ENCODE assay signal across 8 mouse cellular contexts in the genomic region with DNA sequence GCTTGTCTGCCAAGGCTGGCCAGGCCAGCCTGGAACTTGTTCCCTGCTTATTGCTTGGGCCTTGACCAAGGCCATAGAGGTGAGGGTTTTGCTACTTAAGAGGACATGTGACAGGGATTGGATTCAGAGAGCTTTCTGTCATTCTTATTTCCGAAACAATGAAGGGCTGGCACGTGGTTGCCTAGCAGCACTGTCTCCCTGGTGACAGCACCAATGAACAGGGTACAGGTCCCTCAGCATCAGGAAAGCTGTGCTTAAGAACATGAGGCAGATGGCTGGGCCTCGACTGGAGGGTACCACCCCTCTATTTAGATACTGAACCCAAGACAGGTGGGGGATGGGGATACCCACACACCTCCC. TPM values are rescaled to one million over a fixed set of nuclear protein-coding genes. Genes with fewer than 3 reads are reported as not detected.
DNase-seq lines count a peak whose midpoint lies in the region; ATAC-seq and TF ChIP-seq lines count a peak whose summit lies in the region.

No protein-coding gene starts in this region.

- WGBS in heart, embryonic 13.5 days, result 46% methylated on average over 3 of the region's 3 CpGs
- WGBS in forebrain, postnatal 0 days, result 10% methylated on average over 3 of the region's 3 CpGs
- 7% methylated on average over 3 of the region's 3 CpGs for WGBS in midbrain, embryonic 12.5 days

- no peak for TF ChIP-seq POLR2A in brain, embryonic 14.5 days (IDR thresholded peaks at IDR 0.05; ENCODE audit: borderline replicate concordance, extremely low read depth, insufficient read depth, insufficient read length, poor library complexity, severe bottlenecking)

- H3K27me3 ChIP-seq in heart, embryonic 13.5 days (replicated peaks), result no peaks in the 10 kb centered on the region
- no peaks in the 10 kb centered on the region for H3K27me3 ChIP-seq in forebrain, postnatal 0 days (ENCODE audit: insufficient read depth, low read length)
- H3K27me3 ChIP-seq in midbrain, embryonic 12.5 days, result peaks cover 23% of the 10 kb centered on the region; the same call in 1 of the 2 replicates

- peaks cover 43% of the 10 kb centered on the region for H3K4me1 ChIP-seq in heart, embryonic 13.5 days
- H3K4me1 ChIP-seq in forebrain, postnatal 0 days (ENCODE audit: insufficient read depth), result peaks cover 19% of the 10 kb centered on the region
- peaks cover 52% of the 10 kb centered on the region for H3K4me1 ChIP-seq in midbrain, embryonic 12.5 days

- H3K4me3 ChIP-seq in heart, embryonic 13.5 days, result no peak overlapping the region
- H3K4me3 ChIP-seq in forebrain, postnatal 0 days (ENCODE audit: low read depth, low read length), result no peak overlapping the region
- H3K4me3 ChIP-seq in midbrain, embryonic 12.5 days, result no peak overlapping the region

- peak overlapping the region; percentile 83 for H3K27ac ChIP-seq in heart, embryonic 13.5 days (replicated peaks)
- H3K27ac ChIP-seq in forebrain, postnatal 0 days (ENCODE audit: low read depth, low read length), result peak overlapping the region; percentile 91
- H3K27ac ChIP-seq in midbrain, embryonic 12.5 days (replicated peaks), result peak overlapping the region; percentile 89

- peak overlapping the region; percentile 65 for H3K9ac ChIP-seq in heart, embryonic 13.5 days
- peak overlapping the region; percentile 37 for H3K9ac ChIP-seq in forebrain, postnatal 0 days
- H3K9ac ChIP-seq in midbrain, embryonic 12.5 days (replicated peaks), result peak overlapping the region; percentile 38

- no peak for ATAC-seq in heart, embryonic 13.5 days (ENCODE audit: extremely low read depth, insufficient number of reproducible peaks, low FRiP score, low TSS enrichment)
- peak; percentile 89 for ATAC-seq in forebrain, postnatal 0 days
- ATAC-seq in midbrain, embryonic 12.5 days (ENCODE audit: low FRiP score, low read depth), result peak; percentile 79

- no peak for TF ChIP-seq CTCF in brain, embryonic 14.5 days (IDR thresholded peaks at IDR 0.05; ENCODE audit: borderline replicate concordance, extremely low read depth, insufficient read depth, insufficient read length)
- TF ChIP-seq CTCF in forebrain, postnatal 0 days (IDR thresholded peaks at IDR 0.05; ENCODE audit: low read depth), result no peak

- H3K9me3 ChIP-seq in heart, embryonic 13.5 days, result no peaks in the 10 kb centered on the region
- no peaks in the 10 kb centered on the region for H3K9me3 ChIP-seq in forebrain, postnatal 0 days (ENCODE audit: low read length)
- no peaks in the 10 kb centered on the region for H3K9me3 ChIP-seq in midbrain, embryonic 12.5 days

- peaks cover 44% of the 10 kb centered on the region for H3K36me3 ChIP-seq in heart, embryonic 13.5 days
- peaks cover 66% of the 10 kb centered on the region for H3K36me3 ChIP-seq in forebrain, postnatal 0 days (ENCODE audit: insufficient read depth)
- H3K36me3 ChIP-seq in midbrain, embryonic 12.5 days, result peaks cover 37% of the 10 kb centered on the region

- no peak for DNase-seq in heart, postnatal 10 days
- peak; percentile 93 for DNase-seq in brain, embryonic 14.5 days (ENCODE audit: low read depth)
- DNase-seq in forebrain, postnatal 0 days, result peak; percentile 78
- DNase-seq in cerebellum, postnatal 36 days, result no peak
- DNase-seq in thymus, postnatal 4 days, result no peak
- DNase-seq in thymus, postnatal 25 days, result no peak

- no peak overlapping the region for H3K4me2 ChIP-seq in heart, embryonic 13.5 days
- peak overlapping the region; percentile 32; the same call in 1 of the 2 replicates for H3K4me2 ChIP-seq in forebrain, postnatal 0 days (ENCODE audit: low read depth)
- H3K4me2 ChIP-seq in midbrain, embryonic 12.5 days (replicated peaks), result peak overlapping the region; percentile 14; the same call in 1 of the 2 replicates

- intact Hi-C loops in heart, postnatal 10 days (cut with DNase I), result loop anchor here (5.0 to 10.0 kb wide), 2 partner anchors 125 to 198 kb away; no protein-coding TSS in a partner anchor

RNA-seq across cellular contexts. Expression of a gene that starts 43.4 kb away (rescaled TPM):
- polyA plus RNA-seq in heart, embryonic 13.5 days (2015; fragmentation: Nextera tagmentation; extraction: Ambion mirVana), result 78.6 and 92.4 TPM in 2 replicates
- 10 to 100 TPM; 43.4 to 51.7 TPM for total RNA-seq in heart, postnatal 10 days (2021)
- polyA plus RNA-seq in brain, embryonic 14.5 days (2012; rRNA removed), result 32.5 and 36.8 TPM in 2 replicates
- 48.6 and 56.6 TPM in 2 replicates for total RNA-seq in forebrain, postnatal 0 days (2014; rRNA removed)
- 93.2 and 98.2 TPM in 2 replicates for polyA plus RNA-seq in forebrain, postnatal 0 days (2015; fragmentation: Nextera tagmentation; extraction: Ambion mirVana)
- 98.8 and 113 TPM in 2 replicates for polyA plus RNA-seq in midbrain, embryonic 12.5 days (2016; fragmentation: Nextera tagmentation; extraction: Ambion mirVana)

RNA-seq across cellular contexts. Expression of a gene that starts 51.2 kb away (rescaled TPM):
- 23.2 and 23.6 TPM in 2 replicates for polyA plus RNA-seq in heart, embryonic 13.5 days (2015; fragmentation: Nextera tagmentation; extraction: Ambion mirVana)
- 10 to 100 TPM; 15.7 to 17.4 TPM for total RNA-seq in heart, postnatal 10 days (2021)
- polyA plus RNA-seq in brain, embryonic 14.5 days (2012; rRNA removed), result 33.9 and 40.9 TPM in 2 replicates
- 19.0 and 22.1 TPM in 2 replicates for total RNA-seq in forebrain, postnatal 0 days (2014; rRNA removed)
- 10.7 and 12.7 TPM in 2 replicates for polyA plus RNA-seq in forebrain, postnatal 0 days (2015; fragmentation: Nextera tagmentation; extraction: Ambion mirVana)
- polyA plus RNA-seq in midbrain, embryonic 12.5 days (2016; fragmentation: Nextera tagmentation; extraction: Ambion mirVana), result 56.9 and 69.4 TPM in 2 replicates

Comparison
In these comparisons a context has a peak if more than half of its experiments do, and no peak if none do; other contexts are left out.
1. DNase-seq: peak in brain, embryonic 14.5 days (single experiment) and forebrain, postnatal 0 days (single experiment); none in heart, postnatal 10 days (0 of 2), cerebellum, postnatal 36 days (0 of 2), thymus, postnatal 4 days (single experiment) and thymus, postnatal 25 days (single experiment).
2. Peak in every context shown above with its lines, with median percentiles within 50 percentile points of each other: H3K27ac ChIP-seq and H3K9ac ChIP-seq.